Mouse (Mus musculus): Measurements from ENCODE around the gene Ppm1g.

Gene Ppm1g

DNA sequence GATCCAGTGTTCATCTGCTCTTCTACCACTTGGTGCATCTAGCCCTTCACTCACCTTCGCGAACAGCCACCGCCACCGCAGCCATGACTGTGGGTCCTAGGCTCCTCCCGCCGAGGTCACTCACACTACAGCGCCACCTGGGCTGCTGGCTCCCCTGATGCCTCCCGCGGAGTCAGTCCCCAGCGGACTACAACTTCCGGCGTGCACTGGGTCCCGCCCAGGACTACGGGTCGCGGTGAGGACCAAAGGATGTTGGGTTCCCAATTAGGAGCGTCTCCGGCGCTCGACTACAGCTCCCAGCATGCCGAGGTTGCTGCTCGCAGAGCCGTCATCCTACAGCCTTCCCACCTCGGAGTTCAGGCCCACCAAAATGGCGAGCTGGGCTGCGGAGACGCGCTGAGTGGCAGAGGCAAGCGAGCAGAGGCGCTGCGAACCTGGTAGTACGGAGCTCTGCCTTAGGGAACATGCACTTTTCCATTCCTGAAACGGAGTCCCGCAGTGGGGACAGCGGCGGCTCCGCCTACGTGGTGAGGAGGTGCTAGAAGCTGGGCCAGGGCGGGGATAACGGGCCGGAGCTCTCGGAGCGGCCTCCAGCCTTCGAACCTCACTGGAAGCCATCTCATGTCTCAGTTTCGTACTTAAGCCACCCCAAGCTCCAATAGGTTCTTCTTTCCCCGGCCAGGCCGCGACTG lies 27.4 kb downstream of the Ppm1g start, which contains the start of the genes Snx17 and Eif2b4:
Gene Snx17 (plus strand): TSS at position 289 of the 692 bp plus-strand sequence.
Gene Eif2b4 (minus strand): TSS at position 492 of the 692 bp plus-strand sequence.
- peak; percentile 96 for DNase-seq (ENCODE audit: low read depth in 1 of 2, low spot score in 2 of 2)

- DNase-seq (ENCODE audit: low read depth in 1 of 2, low spot score in 2 of 2): no peak
Observed at GRCm38 (mm10) chr5:31192045-31192938, 28.2 kb downstream of the Ppm1g start.

DNA sequence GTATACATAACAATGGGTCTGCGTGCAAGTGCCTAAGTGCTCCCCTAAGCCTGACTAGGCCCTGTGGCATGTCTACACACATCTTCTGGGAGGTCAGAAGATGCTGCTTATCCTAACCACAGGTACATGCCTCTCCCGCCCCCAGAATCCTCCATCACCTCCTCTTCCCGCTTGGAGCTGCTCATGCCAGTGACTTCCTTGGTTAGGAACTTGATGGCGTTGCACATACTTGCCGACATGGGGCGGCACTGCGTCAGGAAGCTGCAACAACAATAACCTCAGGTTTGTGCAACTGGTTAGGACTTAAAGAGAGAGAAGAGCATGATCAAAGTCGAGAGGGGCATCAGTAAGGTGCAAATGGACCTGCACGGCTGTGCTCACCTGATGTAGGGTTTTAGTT lies 30.3 kb downstream of the Ppm1g start:
- no peak for DNase-seq (ENCODE audit: low read depth in 1 of 2, low spot score in 2 of 2)

- no peak for DNase-seq (ENCODE audit: low read depth in 1 of 2, low spot score in 2 of 2)
Observed at GRCm38 (mm10) chr5:31188223-31188840, 32.2 kb downstream of the Ppm1g start.

- no peak for DNase-seq (ENCODE audit: low read depth in 1 of 2, low spot score in 2 of 2)
Observed at GRCm38 (mm10) chr5:31183678-31184077, 36.8 kb downstream of the Ppm1g start.

DNA sequence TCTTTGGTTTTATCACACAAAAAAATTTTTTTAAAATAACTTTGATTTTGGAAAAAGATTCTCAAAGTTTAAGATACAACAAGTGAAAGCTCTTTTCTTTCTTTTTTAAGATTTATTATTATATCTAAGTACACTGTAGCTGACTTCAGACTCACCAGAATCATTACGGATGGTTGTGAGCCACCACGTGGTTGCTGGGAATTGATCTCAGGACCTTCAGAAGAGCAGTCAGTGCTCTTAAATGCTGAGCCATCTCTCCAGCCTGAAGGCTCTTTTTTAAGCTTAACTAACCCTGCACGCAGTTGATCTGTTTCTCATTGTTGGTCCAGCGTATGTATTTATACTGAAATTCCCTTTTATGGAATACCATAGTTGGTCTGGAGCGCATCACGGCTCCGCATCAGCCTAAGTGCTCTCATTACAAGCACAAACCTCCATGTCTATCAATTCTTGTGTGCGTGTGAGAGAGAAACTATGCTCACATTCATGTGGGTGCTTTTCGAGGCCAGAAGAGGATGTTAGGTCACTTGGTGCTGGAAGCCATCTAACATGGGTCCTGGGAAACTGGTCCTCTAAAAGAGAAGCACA lies 39.2 kb downstream of the Ppm1g start:
- no peak for DNase-seq (ENCODE audit: low read depth in 1 of 2, low spot score in 2 of 2)

DNA sequence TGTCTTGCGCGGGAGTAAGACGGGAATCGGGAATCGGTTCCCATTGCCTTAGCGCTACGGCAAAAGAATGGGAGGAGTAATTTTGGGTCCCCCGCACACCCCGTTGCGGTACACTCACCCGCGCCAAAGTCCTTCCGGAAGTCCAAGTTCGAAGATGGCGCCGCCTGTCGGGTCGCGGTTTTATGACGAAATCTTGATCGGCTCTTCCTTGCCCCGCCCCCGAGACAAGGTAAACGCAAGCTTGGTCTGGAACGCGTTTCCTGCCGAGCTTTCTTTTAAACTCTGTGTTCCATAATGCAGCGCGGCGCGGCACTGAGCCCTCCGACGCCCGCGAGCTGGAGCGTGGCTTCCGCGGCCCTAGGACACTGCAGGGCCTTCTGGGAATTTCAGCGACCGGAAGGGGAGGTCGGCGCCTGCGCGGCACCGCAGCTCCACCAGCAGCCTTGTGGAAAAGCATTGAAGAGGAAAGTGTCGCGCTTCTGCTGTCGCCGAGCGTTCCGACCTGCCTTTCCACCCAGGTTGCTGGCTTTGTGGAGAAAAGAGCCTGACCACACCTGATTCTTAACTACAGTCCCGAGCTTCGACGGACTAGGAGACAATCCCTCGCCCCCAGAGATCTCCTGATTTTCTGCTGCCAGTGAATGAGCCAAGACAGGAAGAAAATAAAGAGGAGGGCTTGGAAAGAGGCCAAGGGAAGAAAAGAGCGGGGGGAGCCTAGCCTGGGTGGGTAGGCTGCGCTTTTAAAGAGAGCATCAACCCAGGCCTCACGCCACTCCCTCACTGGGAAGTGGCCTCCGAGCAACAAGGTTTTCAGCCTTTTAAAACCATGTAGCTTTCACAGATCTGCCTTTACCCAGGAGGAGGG lies 40.5 kb downstream of the Ppm1g start, which contains the start of the genes Gm29609 and Gtf3c2:
Gene Gm29609 (minus strand): TSS at position 146 of the 865 bp plus-strand sequence.
Gene Gtf3c2 (minus strand): TSS at position 379 of the 865 bp plus-strand sequence.
- DNase-seq (ENCODE audit: low read depth in 1 of 2, low spot score in 2 of 2): peak; percentile 75 to 92

DNA sequence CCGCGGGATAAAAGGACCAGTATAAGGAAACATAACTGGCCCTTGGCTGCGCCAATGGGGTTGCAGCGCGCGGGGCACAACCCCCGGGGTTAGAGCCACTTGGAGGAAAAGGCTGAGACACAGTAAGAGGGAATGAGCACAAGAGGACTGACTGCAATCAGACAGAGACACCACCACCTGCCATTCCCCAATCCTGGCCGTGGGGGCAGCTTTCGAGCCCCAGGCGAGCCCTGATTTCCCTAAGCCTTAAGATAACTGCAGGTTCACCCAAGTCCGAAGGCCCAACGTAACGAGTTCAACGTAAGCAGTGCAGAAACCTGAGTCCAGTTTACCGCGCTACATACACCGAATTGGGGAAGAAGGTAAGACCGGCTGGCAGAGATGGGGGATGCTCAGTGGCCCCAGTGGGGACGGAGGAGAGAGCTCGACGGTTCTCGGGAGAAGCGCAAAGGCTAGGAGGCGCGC lies 41.2 kb downstream of the Ppm1g start:
- DNase-seq (ENCODE audit: low read depth in 1 of 2, low spot score in 2 of 2): peak in 1 of 2 experiments; percentile 27

DNA sequence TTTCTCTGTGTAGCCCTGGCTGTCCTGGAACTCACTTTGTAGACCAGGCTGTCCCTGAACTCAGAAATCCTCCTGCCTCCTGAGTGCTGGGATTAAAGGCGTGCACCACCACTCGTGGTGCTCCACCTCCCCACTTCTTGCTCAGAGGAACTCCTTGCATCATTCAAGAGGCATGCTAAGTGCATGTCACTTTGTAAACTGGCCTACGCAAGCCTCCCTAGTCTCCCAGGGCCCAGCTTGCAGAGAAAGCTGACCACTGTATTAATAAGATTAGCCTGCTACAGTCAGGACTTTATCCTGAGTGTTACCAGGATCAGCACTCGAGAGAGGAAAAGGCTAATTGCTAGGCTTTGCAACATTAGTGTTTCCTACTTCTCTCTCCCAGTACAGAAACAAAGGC lies 51.9 kb downstream of the Ppm1g start:
- no peak for DNase-seq (ENCODE audit: low read depth in 1 of 2, low spot score in 2 of 2)

- DNase-seq (ENCODE audit: low read depth in 1 of 2, low spot score in 2 of 2): no peak
Observed at GRCm38 (mm10) chr5:31164878-31165277, 55.6 kb downstream of the Ppm1g start.

GRCm38 (mm10) chr5:31162462-31162861 lies 58.0 kb downstream of the Ppm1g start:
- DNase-seq (ENCODE audit: low read depth in 1 of 2, low spot score in 2 of 2): no peak

GRCm38 (mm10) chr5:31154152-31154553 lies 66.3 kb downstream of the Ppm1g start, which contains the start of gene Mpv17:
TSS of gene Mpv17 (minus strand) at chr5:31154251.
- DNase-seq (ENCODE audit: low read depth in 1 of 2, low spot score in 2 of 2): peak in 1 of 2 experiments; percentile 27

DNA sequence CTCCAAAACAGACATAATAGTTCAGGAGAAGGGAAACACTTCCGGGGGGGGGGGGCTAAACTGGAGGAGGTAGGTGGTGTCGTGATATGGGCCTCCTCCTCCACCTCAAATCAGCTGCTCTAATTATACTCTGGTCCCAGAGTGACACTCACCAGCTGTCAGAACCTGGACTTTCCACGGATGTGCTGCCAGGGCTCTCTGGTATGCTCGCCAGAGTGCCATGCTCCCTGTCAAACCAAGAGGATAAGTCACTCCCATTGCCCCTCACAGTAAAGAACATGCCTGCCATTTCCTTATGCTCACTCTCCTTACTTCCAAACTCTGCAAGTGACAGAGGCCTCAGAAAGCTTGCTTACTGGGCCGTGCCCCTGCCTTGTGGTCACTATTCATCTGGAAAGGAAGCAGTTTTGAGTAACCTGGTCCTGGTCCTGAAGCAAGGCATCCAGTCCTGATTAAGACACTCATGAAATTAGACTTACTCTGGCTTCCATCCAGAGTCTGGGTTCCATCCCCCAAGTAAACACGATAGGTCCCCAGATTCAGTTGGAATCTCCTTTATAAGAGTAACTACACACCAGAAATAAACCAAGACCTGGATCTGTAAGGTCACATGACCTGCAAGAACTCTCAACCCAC lies 66.9 kb downstream of the Ppm1g start:
- no peak for DNase-seq (ENCODE audit: low read depth in 1 of 2, low spot score in 2 of 2)
